Mouse (Mus musculus) erythroid progenitor cell, adult 5-6 weeks (primary cell): ENCODE data around the gene Sorbs2. TPM values are rescaled to one million over a fixed set of nuclear protein-coding genes. Genes with fewer than 3 reads are reported as not detected.

Experiments
- ATAC-seq: replicated peaks from 2 replicates; pipeline ENCODE4 v1.8.0; 2016; ENCODE audit warnings: moderate number of reproducible peaks, mild to moderate bottlenecking, moderate TSS enrichment, inconsistent platforms; ENCODE audit not compliant: poor library complexity, low FRiP score, severe bottlenecking
- total RNA-seq, 2 experiments: library from RNA; stranded (forward) in 1 of 2; stranded (reverse) in 1 of 2; fragments of 150-400 nt in 1 of 2; fragments of 186-747, 209-891 nt in 1 of 2; gene quantifications; 2 replicates each; pipeline versions ENCODE4 v1.2.3 to v1.2.4; 2015 to 2017; ENCODE audit warnings: low replicate concordance in 2 of 2

Sorbs2 gene
- total RNA-seq, 2 experiments from 2014 or later, result 0.42 to 0.91 TPM

DNA sequence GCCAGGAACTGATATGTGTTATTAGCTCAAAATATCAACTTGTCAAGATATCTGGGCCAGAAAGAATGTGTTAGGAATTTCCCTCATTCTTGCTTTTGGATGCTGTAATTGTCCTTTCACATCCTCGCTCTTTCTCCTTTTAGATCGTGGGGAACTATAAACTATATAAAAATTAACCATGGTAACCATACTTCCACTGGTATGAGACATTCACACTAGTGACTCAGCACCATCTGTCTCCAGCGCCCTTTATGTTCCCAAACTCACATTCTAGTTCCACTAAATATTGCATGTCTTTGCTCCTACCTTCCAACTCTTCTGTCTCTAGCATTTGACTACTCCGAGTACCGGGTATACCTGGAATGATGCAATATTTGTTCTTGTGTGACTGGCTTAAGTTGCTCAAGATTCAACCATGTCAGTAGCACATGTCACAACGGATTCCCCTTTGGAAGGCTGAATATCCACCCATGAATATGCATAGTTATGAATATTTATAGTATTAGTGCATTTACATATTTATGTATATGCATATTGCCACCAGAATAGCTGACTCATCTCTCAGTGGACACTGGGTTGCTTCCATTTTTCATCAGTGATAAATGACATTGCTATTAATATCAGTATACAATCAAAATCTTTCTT lies 51.7 kb downstream of the Sorbs2 start:
- no peak for ATAC-seq

DNA sequence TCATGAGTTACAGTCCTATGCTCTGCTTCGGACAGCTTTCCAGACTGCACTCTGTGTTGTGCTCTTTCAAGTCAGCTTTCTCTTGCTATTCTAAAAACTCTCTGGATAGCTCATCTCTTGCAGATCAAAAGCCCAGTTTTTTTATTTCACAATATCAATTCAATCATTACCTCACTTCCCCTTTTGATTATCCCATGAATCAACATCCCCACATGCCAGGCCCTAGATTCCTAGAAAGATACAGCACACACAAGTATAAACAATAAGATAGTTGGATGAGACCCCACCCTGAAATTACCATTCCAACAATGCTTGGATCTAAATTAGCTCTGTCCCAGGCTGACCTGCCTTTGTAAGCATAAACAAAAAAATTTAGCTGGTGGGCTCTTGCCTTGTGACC lies 57.6 kb downstream of the Sorbs2 start:
- ATAC-seq, result no peak

DNA sequence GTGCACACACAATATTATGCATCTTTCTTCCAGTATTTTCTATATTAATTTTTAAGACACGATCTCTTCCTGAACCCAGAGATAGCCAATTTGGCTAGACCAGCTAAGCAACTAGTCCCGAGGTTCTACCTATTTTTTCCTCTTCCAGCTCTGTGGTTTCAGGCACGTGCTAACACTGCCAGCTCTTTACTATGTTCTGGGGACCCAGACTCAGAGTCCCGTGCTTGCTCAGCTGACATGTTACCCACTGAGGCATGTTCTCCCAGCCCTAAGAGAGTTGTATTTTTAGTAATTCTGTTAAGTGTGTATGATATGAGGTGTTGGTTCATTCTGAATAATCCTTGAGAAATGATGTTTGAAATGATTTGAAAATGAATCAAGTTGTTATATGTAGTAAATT lies 62.5 kb downstream of the Sorbs2 start:
- ATAC-seq, result no peak

DNA sequence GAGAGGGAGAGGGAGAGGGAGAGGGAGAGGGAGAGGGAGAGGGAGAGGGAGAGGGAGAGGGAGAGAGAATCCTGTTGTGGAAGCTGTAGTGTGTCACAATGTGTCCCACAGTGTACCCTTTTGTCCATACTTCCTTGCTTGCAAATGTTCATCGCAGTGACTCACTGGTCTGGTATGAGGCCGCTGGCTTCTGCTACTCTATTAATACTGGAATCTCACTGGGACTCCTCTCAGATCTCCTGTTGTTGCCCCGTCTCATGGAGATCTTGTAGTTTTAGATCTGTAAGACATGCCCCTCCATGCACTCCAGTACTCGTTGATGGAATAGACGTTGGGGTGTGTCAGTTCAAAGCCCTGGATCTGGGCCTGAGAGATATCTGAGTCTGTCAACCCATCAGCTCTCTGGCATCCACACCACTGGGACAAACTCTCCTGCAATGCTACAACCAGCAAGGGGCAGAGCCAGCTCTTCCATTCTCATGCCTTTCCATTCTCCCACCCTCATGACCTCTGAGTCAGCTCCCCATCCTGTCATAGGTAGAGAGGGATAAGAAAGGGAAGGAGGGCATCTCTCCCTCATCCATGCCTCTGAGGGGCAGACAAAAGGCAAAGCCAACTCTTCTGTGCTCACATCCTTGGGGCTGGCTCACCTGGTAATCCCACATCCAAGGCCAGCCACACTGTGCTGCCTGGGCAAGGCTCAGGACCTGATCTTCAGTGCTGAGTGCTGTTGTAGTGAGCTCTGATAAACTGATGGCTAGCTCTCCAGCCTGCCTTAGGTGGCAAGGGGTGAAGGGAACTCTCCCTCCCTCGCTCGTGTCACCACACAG lies 72.3 kb downstream of the Sorbs2 start:
- ATAC-seq, result no peak

DNA sequence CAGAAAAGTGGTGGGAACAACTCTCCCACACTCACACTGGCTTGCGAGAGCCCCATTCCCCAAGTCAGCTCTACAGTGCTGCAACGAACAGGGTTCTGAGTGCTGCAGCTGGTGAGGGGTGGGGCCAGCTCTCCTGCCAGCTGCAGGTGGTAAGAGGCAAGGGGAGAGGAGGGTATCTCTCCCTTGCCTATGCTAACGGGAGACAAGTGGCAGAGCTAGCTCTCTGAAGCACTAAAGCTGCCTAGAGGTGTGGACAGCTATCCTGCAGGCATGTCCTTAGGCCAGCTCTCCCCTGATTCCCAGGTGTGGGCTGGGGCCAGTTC lies 72.9 kb downstream of the Sorbs2 start:
- no peak for ATAC-seq

DNA sequence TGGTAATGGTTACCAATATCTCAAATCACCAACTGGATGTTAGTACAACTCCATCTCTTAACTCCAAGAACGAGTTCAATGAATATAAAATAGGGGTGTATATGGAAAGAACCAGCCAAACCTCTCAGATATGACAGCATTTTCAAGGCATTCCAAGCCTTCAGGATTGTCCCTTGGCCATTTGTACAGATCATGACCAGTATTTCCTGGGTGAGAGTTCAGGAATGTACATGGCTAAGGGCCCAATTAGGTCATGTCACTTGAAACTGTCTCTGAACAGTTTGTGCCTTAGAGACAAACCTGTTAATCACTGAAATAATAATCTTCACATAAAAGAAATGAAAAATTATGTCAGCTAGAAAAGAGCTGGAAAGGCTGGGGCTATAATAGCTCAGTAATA lies 76.3 kb downstream of the Sorbs2 start:
- ATAC-seq, result no peak

DNA sequence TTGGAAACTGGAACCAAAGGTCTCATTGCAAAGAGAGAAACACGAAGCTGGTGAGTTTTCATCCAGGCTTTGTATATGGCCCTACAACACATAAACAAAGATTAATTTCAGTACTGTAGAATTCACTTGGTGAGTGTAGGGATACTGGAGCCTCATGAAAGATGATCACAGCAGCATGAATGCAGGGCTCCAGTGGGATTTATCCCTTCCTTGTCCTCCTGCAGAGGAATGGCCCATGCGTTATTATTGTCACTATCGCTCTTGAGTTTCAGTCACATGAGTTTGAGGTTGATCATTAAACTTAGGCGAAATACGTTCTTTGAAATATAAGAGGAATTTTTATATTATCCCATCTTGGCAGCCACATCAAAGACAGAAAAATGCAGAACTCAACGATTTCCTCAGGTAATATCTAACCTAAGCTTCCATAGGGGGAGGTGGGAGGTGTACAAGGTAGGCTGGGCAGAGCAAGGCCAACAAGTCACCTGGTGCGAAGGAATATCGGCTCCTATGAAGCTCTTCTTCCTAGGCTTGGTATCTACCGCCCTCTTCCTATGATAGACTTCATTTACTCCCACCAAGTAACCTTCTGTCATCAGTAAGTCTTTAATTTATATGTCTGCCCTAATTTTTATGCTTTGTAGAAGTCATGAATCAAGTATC lies 76.9 kb downstream of the Sorbs2 start:
- no peak for ATAC-seq

DNA sequence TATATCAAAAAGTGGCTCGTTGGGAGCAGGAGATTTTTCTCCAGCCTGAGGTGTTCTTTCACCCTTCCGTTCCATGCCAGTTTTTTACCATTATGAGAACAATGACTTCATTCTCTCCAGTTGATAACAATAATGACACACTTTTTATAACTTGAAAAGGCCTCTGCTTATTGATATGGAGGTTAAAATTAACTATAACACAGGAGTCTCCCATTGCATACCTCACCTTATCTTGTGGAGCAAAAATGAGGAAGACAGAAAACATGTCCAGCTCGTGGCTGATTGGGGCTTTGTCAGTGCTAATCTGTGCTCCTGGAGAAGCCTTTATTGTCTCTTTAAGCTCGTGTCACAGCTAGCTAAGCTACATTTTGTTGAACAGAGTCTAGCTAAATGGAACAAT lies 77.6 kb downstream of the Sorbs2 start:
- ATAC-seq, result no peak

DNA sequence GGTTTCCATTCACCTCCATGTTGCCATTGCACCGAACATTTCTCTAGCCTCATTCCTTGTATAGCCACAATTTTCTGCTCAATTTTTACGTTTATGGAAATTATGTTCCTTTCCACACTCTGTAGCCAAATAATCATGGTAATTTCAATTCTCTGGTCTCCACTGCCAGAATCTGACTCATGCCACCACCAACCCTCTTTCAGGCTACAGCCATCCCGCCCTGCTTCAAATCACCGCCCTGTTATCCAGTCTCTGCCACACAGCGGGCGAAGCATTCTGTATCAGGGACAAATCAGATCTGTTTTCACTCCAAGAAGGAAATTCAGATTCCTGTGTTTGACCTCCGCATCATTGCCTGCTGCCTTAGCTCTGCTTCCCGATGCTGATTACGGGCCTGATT lies 79.4 kb downstream of the Sorbs2 start:
- no peak for ATAC-seq

DNA sequence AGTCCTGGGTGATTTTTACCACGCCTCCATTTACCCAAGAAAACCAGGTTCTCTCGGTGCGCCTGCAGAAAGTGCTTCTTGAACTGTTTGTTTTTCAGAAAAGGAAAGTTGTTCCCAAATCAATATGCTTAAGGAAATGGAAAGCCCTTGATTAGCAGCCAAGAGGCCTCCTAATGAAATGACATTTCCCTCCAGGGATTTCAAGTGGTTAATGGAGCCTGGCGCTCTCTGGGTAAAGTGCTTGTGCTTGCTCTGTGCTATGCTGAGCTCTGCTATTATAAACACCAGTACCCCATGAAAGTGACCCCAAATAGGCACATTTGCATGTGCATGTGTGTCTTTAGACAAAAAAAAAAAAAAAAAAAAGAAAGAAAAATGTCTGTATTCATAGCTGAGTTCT lies 84.3 kb downstream of the Sorbs2 start:
- ATAC-seq, result no peak

DNA sequence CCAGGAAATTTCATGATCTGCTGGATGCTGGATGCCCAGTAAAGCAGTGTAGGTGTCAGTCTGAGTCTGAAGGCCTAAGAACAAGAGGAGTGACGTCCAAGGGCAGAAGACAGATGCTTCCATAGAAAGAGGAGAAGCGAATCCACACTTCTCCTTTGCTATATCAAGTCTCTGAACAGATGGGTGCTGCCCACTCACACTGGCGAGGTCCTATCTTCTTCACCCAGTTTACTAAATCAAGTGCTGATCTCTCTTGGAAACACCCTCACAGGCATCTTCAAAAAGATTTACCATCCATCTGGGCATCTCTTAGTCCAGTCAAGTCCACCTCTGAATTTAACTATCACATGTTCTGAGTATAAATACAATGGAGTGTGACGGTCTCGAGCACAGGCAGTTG lies 86.1 kb downstream of the Sorbs2 start:
- ATAC-seq, result no peak

DNA sequence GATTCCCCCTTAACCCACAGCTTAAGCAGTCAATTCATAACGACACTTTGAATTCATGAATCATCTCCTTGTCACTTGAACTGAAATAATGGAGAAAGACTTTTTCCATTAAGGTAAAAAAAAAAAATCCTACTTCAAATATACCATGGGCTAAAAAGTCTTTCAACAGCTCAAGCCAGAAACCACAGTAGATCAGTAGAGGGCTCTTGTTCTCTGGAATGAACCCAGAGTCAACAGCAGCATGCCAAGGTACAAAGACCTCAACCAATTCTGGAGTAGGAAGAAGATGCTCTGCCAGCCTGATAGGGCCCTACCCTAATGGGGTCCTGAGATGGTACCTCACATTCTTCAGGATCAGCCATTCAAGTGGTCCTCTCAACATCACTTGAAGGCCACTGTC lies 88.4 kb downstream of the Sorbs2 start:
- ATAC-seq, result no peak

DNA sequence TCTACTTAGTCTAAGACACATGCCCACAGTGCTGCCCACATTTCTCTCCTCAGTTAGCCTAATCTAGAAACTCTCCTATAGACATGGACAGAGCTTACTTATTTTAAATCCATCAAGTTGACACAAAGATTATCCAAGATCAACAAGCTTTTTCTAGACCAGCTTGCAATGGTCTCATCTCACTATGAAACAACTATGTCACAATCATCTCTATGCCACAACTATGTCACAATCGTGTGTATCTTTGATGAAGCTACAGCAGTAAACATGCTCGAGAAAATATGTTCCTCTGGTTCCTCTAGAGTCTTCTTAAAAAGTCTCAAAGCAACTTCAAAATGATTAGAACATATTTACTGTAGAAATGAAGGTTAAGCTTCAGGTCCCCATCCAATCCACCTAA lies 89.0 kb downstream of the Sorbs2 start:
- ATAC-seq, result no peak

DNA sequence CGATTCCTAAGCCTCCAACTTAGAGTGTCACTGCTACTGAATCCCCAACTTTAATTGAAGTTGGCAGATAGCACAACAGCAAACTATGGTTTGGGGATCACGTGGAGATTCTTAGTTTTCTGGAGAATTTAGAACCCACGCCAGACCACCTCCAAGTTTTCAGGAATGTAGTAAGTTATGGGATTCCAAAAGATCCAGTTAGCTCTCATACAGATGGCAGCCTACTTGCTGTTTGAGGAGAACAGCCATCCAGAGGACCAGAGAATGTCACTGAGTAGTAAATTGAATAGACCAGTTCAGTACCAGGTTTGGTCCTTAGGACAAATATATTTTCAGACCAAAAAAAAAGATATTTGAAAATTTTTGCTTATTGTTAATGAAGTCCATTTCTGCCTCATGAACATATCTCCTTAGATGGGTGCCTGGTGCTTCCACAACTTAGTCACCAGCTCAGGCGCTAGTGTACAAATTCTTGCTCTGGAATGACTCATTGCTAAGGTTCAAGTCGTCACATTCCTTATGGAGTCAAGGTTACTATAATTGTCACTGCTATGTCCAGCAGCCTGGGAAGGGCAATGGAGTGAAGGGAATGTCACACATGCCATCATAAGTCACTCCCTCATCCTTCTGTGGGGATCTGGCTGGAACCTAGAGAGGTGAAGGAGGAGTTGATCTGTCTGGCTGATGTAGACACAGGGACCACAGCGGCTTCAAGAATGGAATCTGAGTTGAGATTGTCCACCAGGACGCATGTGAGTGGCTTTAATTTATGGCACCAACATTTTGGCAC lies 90.2 kb downstream of the Sorbs2 start:
- ATAC-seq, result no peak

DNA sequence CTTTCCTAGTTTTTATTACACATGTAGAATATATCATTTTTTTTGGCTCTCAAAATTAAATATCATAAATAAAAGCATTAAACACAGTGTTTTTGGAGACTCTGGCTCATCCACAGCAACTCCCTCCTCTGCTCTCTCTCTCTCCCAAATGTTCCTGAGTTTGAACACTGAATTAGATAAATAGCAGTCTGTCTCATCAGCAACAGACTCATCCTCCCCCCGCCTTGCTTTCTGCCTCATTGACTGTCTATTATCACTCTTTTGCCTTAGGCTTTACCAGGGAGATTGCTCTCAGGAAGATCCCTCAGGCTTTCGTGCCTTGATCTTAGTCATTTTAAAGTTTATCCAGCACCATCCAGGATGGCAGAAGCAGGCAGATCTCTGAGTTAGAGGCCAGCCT lies 91.3 kb downstream of the Sorbs2 start:
- no peak for ATAC-seq

DNA sequence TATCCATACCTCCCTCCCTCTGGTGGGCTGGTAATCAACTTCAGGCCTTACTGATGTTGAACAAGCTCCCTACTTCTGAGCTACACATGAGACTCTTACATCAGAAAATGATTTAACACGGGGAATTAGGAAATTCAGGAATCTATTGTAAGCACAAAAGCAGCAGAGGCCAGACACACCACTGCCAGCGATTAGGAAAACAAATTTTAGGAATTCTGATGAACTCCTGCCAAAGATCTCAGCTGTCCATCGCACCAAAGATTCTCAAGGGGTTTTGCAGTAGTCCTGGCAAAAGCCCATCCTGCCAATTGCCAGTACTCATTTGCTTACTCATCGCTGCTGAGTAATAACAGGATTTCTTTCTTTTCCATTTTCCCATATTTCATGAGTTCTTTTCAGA lies 94.4 kb downstream of the Sorbs2 start:
- no peak for ATAC-seq

DNA sequence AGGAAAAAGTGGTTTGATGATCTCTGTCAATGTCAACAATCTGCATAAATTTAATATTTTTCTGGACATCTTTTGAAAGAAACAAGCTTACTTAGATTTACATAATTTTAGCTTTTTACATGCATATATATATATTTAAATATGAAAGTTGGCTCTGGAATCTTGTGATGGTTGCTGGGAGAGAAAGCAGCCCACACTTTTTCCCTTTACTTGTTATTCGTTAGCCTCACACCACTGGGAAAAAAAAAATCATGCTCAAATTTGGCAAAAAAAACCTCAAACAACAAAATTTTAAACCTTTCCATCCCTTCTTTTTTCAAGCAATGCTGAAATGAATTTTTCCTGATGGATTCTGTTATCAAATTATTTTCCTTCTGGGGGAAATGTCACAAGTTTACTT lies 97.8 kb downstream of the Sorbs2 start:
- no peak for ATAC-seq

DNA sequence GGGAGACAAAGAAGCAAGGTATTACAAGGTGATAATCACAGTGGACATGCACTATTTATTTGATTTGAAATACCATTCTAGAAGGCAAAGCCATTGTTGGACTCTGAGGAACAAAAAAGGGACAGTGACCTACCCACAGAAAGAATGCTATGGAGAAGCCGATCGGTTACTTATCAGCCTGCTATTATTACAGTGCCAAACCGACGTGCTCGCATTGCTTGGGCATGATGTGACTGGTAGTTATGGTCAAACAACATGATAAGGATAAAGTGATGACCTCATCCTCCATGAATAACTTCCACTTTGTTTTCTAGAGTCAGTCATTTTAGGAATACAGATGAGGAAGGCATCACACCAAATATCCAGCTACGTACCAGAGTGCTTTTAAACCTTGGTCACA lies 99.4 kb downstream of the Sorbs2 start:
- no peak for ATAC-seq

DNA sequence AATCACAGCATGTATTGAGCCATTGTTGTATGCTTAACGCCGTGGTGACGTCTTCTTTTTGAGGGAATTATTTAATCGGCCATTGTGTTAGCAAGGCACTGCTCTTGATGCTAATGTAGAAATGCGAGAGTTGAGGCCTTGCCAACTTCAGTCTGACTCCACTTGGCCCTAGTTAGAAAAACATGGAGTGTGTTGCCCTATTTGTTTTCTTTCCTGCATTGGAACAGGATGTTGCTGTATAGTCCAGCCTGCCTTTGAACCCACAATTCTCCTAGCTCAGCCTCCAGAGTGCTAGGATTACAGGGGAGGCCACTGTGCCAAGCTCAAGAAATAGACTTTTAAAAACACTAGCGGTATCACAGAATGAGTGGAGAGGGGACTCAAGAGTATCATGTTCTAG lies 100.8 kb downstream of the Sorbs2 start:
- ATAC-seq, result no peak

DNA sequence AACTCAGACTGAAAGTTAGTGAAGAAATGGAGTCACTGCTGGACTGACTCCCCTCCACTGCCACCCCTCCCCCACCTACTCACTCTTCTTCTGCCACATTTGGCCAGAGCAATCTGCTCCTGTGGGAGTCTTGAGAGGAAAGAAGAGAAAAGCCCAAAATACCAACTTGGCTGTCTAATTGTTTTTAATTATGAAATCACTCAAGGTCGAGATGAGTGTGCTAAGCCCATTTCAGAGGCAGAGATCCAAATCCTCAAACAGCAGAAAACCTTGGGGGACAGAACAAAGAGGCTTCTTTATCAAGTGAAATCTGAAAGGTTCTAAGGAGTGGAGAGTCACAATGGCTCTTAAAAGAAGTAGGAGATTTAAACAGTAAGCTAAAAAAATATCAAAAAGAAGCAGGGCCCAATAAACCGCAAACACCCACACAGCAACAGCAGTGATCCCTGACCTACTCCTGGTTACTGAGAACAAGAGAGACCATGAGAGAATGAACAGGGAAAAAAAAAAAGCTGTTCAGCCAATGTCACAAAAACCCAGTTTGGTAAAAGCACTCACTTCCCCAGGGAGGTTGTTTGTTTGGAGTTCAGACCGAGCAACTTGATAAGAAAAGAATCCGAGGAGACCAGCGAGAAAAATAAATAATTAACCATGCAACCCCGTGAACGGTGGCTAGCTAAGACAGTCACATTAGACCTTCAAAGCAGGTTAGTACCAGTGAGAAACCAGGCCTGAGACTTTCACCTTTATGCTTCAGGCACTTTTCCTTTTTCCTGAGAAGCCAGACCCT lies 103.0 kb downstream of the Sorbs2 start:
- no peak for ATAC-seq
